Mouse (Mus musculus) hindbrain, embryonic 16.5 days (tissue): ENCODE results near the gene Slc35f6. TPM values are rescaled to one million over a fixed set of nuclear protein-coding genes. Genes with fewer than 3 reads are reported as not detected.

Experiments used
- ATAC-seq: fragments of 200-750 bp; cut with Nextera tagmentation; 2 replicates; pipeline ENCODE4 v1.8.0; 2017; ENCODE audit warnings: moderate TSS enrichment, moderate library complexity
- H3K27ac ChIP-seq: fragments of 300-500 bp; sonication (generic); 2 replicates; pipeline ENCODE4 v1.5.1; 2014; ENCODE audit warnings: low read depth, mild to moderate bottlenecking, control low read depth, low read length, moderate library complexity
- H3K27me3 ChIP-seq: fragments of 300-500 bp; sonication (generic); replicated peaks from 2 replicates; pipeline ENCODE4 v1.6.1; 2014; ENCODE audit warnings: low read length; ENCODE audit not compliant: control insufficient read depth, insufficient read depth
- H3K36me3 ChIP-seq: fragments of 300-500 bp; sonication (generic); 2 replicates; pipeline ENCODE4 v1.6.1; 2014; ENCODE audit warnings: mild to moderate bottlenecking, low read length, moderate library complexity, mixed read lengths; ENCODE audit not compliant: control insufficient read depth, insufficient read depth
- H3K4me1 ChIP-seq: fragments of 300-500 bp; sonication (generic); 2 replicates; pipeline ENCODE4 v1.6.1; 2014; ENCODE audit warnings: low read depth, low read length; ENCODE audit not compliant: control insufficient read depth, insufficient read depth
- H3K4me2 ChIP-seq: fragments of 300-500 bp; sonication (generic); 2 replicates; pipeline ENCODE4 v1.6.1; 2014; ENCODE audit warnings: mild to moderate bottlenecking, low read length, control low read depth, moderate library complexity
- H3K4me3 ChIP-seq: fragments of 300-500 bp; sonication (generic); 2 replicates; pipeline ENCODE4 v1.5.1; 2014; ENCODE audit warnings: mild to moderate bottlenecking, low read length, control low read depth, moderate library complexity
- H3K9ac ChIP-seq: fragments of 300-500 bp; sonication (generic); 2 replicates; pipeline ENCODE4 v1.6.1; 2014; ENCODE audit warnings: low read depth, mild to moderate bottlenecking, control low read depth, low read length, moderate library complexity
- H3K9me3 ChIP-seq: fragments of 300-500 bp; sonication (generic); 2 replicates; pipeline ENCODE4 v1.6.1; 2014; ENCODE audit warnings: mild to moderate bottlenecking, low read length, moderate library complexity; ENCODE audit not compliant: control insufficient read depth
- WGBS: fragments of 180-500 bp; shearing (Covaris S2); extraction: QIAGEN DNeasy Blood & Tissue Kit; methylation state at CpG from one replicate; pipeline ENCODE4 v1.1.7; 2014; 5-methylcytosine and 5-hydroxymethylcytosine counted together
- polyA plus RNA-seq: library from polyadenylated mRNA; unstranded; fragments of >200 nt; fragmentation: Nextera tagmentation; extraction: Ambion mirVana; gene quantifications from 2 replicates; pipeline ENCODE4 v1.2.1, GENCODE M21; 2015

Gene Slc35f6
- polyA plus RNA-seq, 1 experiment from 2014 or later, result 33.6 TPM

- H3K27ac ChIP-seq, result no peak overlapping the region
- ATAC-seq, result no peak
Observed at GRCm38 (mm10) chr5:30618376-30619003, 29.2 kb upstream of the Slc35f6 start.

GRCm38 (mm10) chr5:30619211-30619610 is 28.5 kb upstream of the Slc35f6 start:
- H3K27me3 ChIP-seq, result peaks cover 18% of the 10 kb centered on the region
- H3K4me2 ChIP-seq, result no peak overlapping the region
- no peaks in the 10 kb centered on the region for H3K36me3 ChIP-seq
- ATAC-seq, result no peak
- H3K9ac ChIP-seq, result no peak overlapping the region
- H3K4me1 ChIP-seq, result peaks cover 17% of the 10 kb centered on the region
- H3K9me3 ChIP-seq, result no peaks in the 10 kb centered on the region
- WGBS, result 63% methylated on average over 2 of the region's 2 CpGs
- no peak overlapping the region for H3K4me3 ChIP-seq
- no peak overlapping the region for H3K27ac ChIP-seq

More at GRCm38 (mm10) chr5:30618376-30619003, 29.2 kb upstream of the Slc35f6 start:
- Histone ChIP-seq H3K4me1 (peaks cover 20% of the 10 kb centered on the region), H3K9ac (no peak overlapping the region), H3K9me3 (no peaks in the 10 kb centered on the region), H3K4me2 (no peak overlapping the region), H3K27me3 (peaks cover 15% of the 10 kb centered on the region), H3K36me3 (no peaks in the 10 kb centered on the region), H3K4me3 (no peak overlapping the region)
- WGBS, result 88% methylated on average over 8 of the region's 8 CpGs

- no peak for ATAC-seq
Observed at GRCm38 (mm10) chr5:30620567-30620966, 27.2 kb upstream of the Slc35f6 start.

GRCm38 (mm10) chr5:30621211-30621790 is 26.4 kb upstream of the Slc35f6 start:
- no peaks in the 10 kb centered on the region for H3K36me3 ChIP-seq
- H3K4me1 ChIP-seq, result peaks cover 15% of the 10 kb centered on the region
- H3K9ac ChIP-seq, result no peak overlapping the region
- H3K4me2 ChIP-seq, result no peak overlapping the region
- 92% methylated on average over 9 of the region's 9 CpGs for WGBS
- H3K27ac ChIP-seq, result no peak overlapping the region
- H3K4me3 ChIP-seq, result no peak overlapping the region
- ATAC-seq, result no peak
- peaks cover 18% of the 10 kb centered on the region for H3K27me3 ChIP-seq
- H3K9me3 ChIP-seq, result no peaks in the 10 kb centered on the region

More at GRCm38 (mm10) chr5:30620567-30620966, 27.2 kb upstream of the Slc35f6 start:
- Histone ChIP-seq H3K36me3 (no peaks in the 10 kb centered on the region), H3K4me2 (no peak overlapping the region), H3K27ac (no peak overlapping the region), H3K4me1 (peaks cover 15% of the 10 kb centered on the region), H3K27me3 (peaks cover 18% of the 10 kb centered on the region), H3K9ac (no peak overlapping the region), H3K9me3 (no peaks in the 10 kb centered on the region), H3K4me3 (no peak overlapping the region)
- WGBS, result 97% methylated on average over 20 of the region's 20 CpGs

GRCm38 (mm10) chr5:30621844-30622176 is 25.9 kb upstream of the Slc35f6 start:
- peak overlapping the region; percentile 37 for H3K4me3 ChIP-seq
- H3K36me3 ChIP-seq, result no peaks in the 10 kb centered on the region
- peak overlapping the region; percentile 62 for H3K4me2 ChIP-seq
- peaks cover 18% of the 10 kb centered on the region for H3K27me3 ChIP-seq
- H3K27ac ChIP-seq, result no peak overlapping the region
- H3K9ac ChIP-seq, result peak overlapping the region; percentile 59
- 0 out of 2 replicates have a peak, but pooled peaks have one; percentile 2 for ATAC-seq
- H3K4me1 ChIP-seq, result peaks cover 15% of the 10 kb centered on the region
- WGBS, result 53% methylated on average over 22 of the region's 22 CpGs
- no peaks in the 10 kb centered on the region for H3K9me3 ChIP-seq

GRCm38 (mm10) chr5:30622177-30622840 is 25.4 kb upstream of the Slc35f6 start:
- no peaks in the 10 kb centered on the region for H3K36me3 ChIP-seq
- peaks cover 18% of the 10 kb centered on the region for H3K27me3 ChIP-seq
- 4% methylated on average over 69 of the region's 69 CpGs for WGBS
- H3K9me3 ChIP-seq, result no peaks in the 10 kb centered on the region
- peak overlapping the region; percentile 37 for H3K4me3 ChIP-seq
- peak overlapping the region; percentile 59 for H3K9ac ChIP-seq
- H3K4me1 ChIP-seq, result peaks cover 15% of the 10 kb centered on the region
- ATAC-seq, result peak; percentile 54
- H3K4me2 ChIP-seq, result peak overlapping the region; percentile 62
- H3K27ac ChIP-seq, result no peak overlapping the region

GRCm38 (mm10) chr5:30622841-30623185 is 24.9 kb upstream of the Slc35f6 start:
- peaks cover 18% of the 10 kb centered on the region for H3K27me3 ChIP-seq
- 3% methylated on average over 10 of the region's 10 CpGs for WGBS
- peak overlapping the region; percentile 38; the same call in 1 of the 2 replicates for H3K9ac ChIP-seq
- H3K4me1 ChIP-seq, result peaks cover 14% of the 10 kb centered on the region
- peak overlapping the region; percentile 62 for H3K4me2 ChIP-seq
- no peaks in the 10 kb centered on the region for H3K36me3 ChIP-seq
- peak overlapping the region; percentile 37 for H3K4me3 ChIP-seq
- ATAC-seq, result peak; percentile 28; the same call in 1 of the 2 replicates
- no peak overlapping the region for H3K27ac ChIP-seq
- no peaks in the 10 kb centered on the region for H3K9me3 ChIP-seq

GRCm38 (mm10) chr5:30623380-30623779 is 24.4 kb upstream of the Slc35f6 start:
- Histone ChIP-seq H3K27ac (no peak overlapping the region), H3K4me1 (peaks cover 12% of the 10 kb centered on the region; the same call in 1 of the 2 replicates), H3K9me3 (no peaks in the 10 kb centered on the region), H3K36me3 (no peaks in the 10 kb centered on the region), H3K9ac (no peak overlapping the region), H3K4me2 (no peak overlapping the region), H3K27me3 (peaks cover 18% of the 10 kb centered on the region), H3K4me3 (no peak overlapping the region)
- ATAC-seq, result no peak
- WGBS, result 61% methylated on average over 2 of the region's 2 CpGs

- H3K36me3 ChIP-seq, result no peaks in the 10 kb centered on the region
- no peak for ATAC-seq
- H3K27me3 ChIP-seq, result peaks cover 18% of the 10 kb centered on the region
- 24% methylated on average over 1 of the region's 1 CpGs for WGBS
- no peak overlapping the region for H3K4me2 ChIP-seq
- H3K9me3 ChIP-seq, result no peaks in the 10 kb centered on the region
- no peak overlapping the region for H3K9ac ChIP-seq
- no peak overlapping the region for H3K27ac ChIP-seq
- H3K4me3 ChIP-seq, result no peak overlapping the region
- peaks cover 12% of the 10 kb centered on the region; the same call in 1 of the 2 replicates for H3K4me1 ChIP-seq
Observed at GRCm38 (mm10) chr5:30624311-30624710, 23.4 kb upstream of the Slc35f6 start.
